Mouse (Mus musculus): ENCODE results near the gene Uncx.

GRCm38 (mm10) chr5:139592850-139593249 lies 49.6 kb downstream of the Uncx start:
- TF ChIP-seq POLR2A (IDR thresholded peaks at IDR 0.05; ENCODE audit: low read depth, low read length) = no peak
- TF ChIP-seq CTCF (IDR thresholded peaks at IDR 0.05; ENCODE audit: extremely low read depth, insufficient read depth, insufficient read length, insufficient replicate concordance) = no peak

Measured in spleen, adult 2 months (tissue).